Mouse (Mus musculus) erythroid progenitor cell, adult 5-6 weeks (primary cell): Measurements from ENCODE around the gene Abcc5. TPM values are rescaled to one million over a fixed set of nuclear protein-coding genes. Genes with fewer than 3 reads are reported as not detected.

Experiments used
- ATAC-seq: replicated peaks from 2 replicates; pipeline ENCODE4 v1.8.0; 2016; ENCODE audit warnings: moderate number of reproducible peaks, mild to moderate bottlenecking, moderate TSS enrichment, inconsistent platforms; ENCODE audit not compliant: poor library complexity, low FRiP score, severe bottlenecking
- total RNA-seq, 2 experiments: library from RNA; stranded (forward) in 1 of 2; stranded (reverse) in 1 of 2; fragments of 150-400 nt in 1 of 2; fragments of 186-747, 209-891 nt in 1 of 2; gene quantifications; 2 replicates each; pipeline versions ENCODE4 v1.2.3 to v1.2.4; 2015 to 2017; ENCODE audit warnings: low replicate concordance in 2 of 2

Abcc5 gene
- total RNA-seq, 2 experiments from 2014 or later, result 26.0 to 29.3 TPM

- peak; percentile 48 for ATAC-seq
These were observed 1.2 kb downstream of the Abcc5 start for GRCm38 (mm10) chr16:20424719-20425650.

- no peak for ATAC-seq
These were observed 1.9 kb downstream of the Abcc5 start for GRCm38 (mm10) chr16:20424226-20424663.

- ATAC-seq, result no peak
These were observed 3.1 kb downstream of the Abcc5 start for GRCm38 (mm10) chr16:20422938-20423730.

GRCm38 (mm10) chr16:20418054-20418453, 8.1 kb downstream of the Abcc5 start:
- no peak for ATAC-seq

GRCm38 (mm10) chr16:20416262-20416661, 9.9 kb downstream of the Abcc5 start:
- ATAC-seq, result no peak

- ATAC-seq, result no peak
These were observed 10.4 kb downstream of the Abcc5 start for GRCm38 (mm10) chr16:20415804-20416203.

- no peak for ATAC-seq
These were observed 11.0 kb downstream of the Abcc5 start for GRCm38 (mm10) chr16:20415211-20415610.

- no peak for ATAC-seq
These were observed 12.3 kb downstream of the Abcc5 start for GRCm38 (mm10) chr16:20413870-20414331.

GRCm38 (mm10) chr16:20411958-20412570, 14.1 kb downstream of the Abcc5 start:
- no peak for ATAC-seq

GRCm38 (mm10) chr16:20405335-20405734, 20.9 kb downstream of the Abcc5 start:
- no peak for ATAC-seq

GRCm38 (mm10) chr16:20403327-20403726, 22.9 kb downstream of the Abcc5 start:
- ATAC-seq, result no peak

- ATAC-seq, result no peak
These were observed 24.6 kb downstream of the Abcc5 start for GRCm38 (mm10) chr16:20401592-20401991.

GRCm38 (mm10) chr16:20400707-20401591, 25.2 kb downstream of the Abcc5 start:
- no peak for ATAC-seq

GRCm38 (mm10) chr16:20396851-20397250, 29.3 kb downstream of the Abcc5 start:
- ATAC-seq, result no peak

GRCm38 (mm10) chr16:20395216-20395907, 30.8 kb downstream of the Abcc5 start:
- no peak for ATAC-seq

GRCm38 (mm10) chr16:20391753-20392152, 34.4 kb downstream of the Abcc5 start:
- ATAC-seq, result no peak

- ATAC-seq, result no peak
These were observed 36.0 kb downstream of the Abcc5 start for GRCm38 (mm10) chr16:20390233-20390632.

GRCm38 (mm10) chr16:20381031-20381430, 45.2 kb downstream of the Abcc5 start:
- ATAC-seq, result no peak

- ATAC-seq, result no peak
These were observed 50.9 kb downstream of the Abcc5 start for GRCm38 (mm10) chr16:20375341-20375740.
